Mouse (Mus musculus) MEL (cell line): ENCODE measurements around the gene Tnfsf12. TPM values are rescaled to one million over a fixed set of nuclear protein-coding genes. Genes with fewer than 3 reads are reported as not detected.

Experiments used
- DNase-seq: peaks from one replicate; pipeline ENCODE4 v3.0.0; 2011; ENCODE audit warnings: low read depth, low spot score
- H3K27ac ChIP-seq: 2 replicates; pipeline ENCODE4 v1.5.1; 2012; ENCODE audit warnings: low read depth, mild to moderate bottlenecking, control low read depth, low read length, moderate library complexity; ENCODE audit not compliant: control insufficient read depth
- H3K27me3 ChIP-seq, 2 experiments: fragments of 150-350 bp in 1 of 2; sonication (generic) in 1 of 2; 2 replicates each; pipeline ENCODE4 v1.6.1; 2012; ENCODE audit warnings: low read length in 2 of 2, mild to moderate bottlenecking in 2 of 2, improper control_type of control experiment in 1 of 2, moderate library complexity in 1 of 2; ENCODE audit not compliant: insufficient read depth in 2 of 2, control insufficient read depth in 1 of 2
- H3K36me3 ChIP-seq, 2 experiments: 2 replicates each; pipeline ENCODE4 v1.6.1; 2012 to 2014; ENCODE audit warnings: low read length in 2 of 2, improper control_type of control experiment in 1 of 2, inconsistent platforms in 1 of 2, mild to moderate bottlenecking in 1 of 2; ENCODE audit not compliant: insufficient read depth in 2 of 2, control insufficient read depth in 1 of 2
- H3K4me1 ChIP-seq, 2 experiments: fragments of 150-350 bp in 1 of 2; sonication (generic) in 1 of 2; 2 replicates each; pipeline ENCODE4 v1.6.1; 2012; ENCODE audit warnings: low read length in 2 of 2, improper control_type of control experiment in 1 of 2, mild to moderate bottlenecking in 1 of 2; ENCODE audit not compliant: insufficient read depth in 2 of 2, control insufficient read depth in 1 of 2
- H3K4me3 ChIP-seq, 2 experiments: fragments of 150-350 bp in 1 of 2; sonication (generic) in 1 of 2; 2 replicates each; pipeline ENCODE4 v1.5.1; 2012; ENCODE audit warnings: low read depth in 2 of 2, low read length in 2 of 2, mild to moderate bottlenecking in 2 of 2, moderate library complexity in 2 of 2, control low read depth in 1 of 2, improper control_type of control experiment in 1 of 2; ENCODE audit not compliant: control insufficient read depth in 1 of 2, insufficient read depth in 1 of 2
- H3K79me2 ChIP-seq: 2 replicates; pipeline ENCODE4 v1.6.1; 2012; ENCODE audit warnings: mild to moderate bottlenecking, low read length, moderate library complexity; ENCODE audit not compliant: control insufficient read depth, poor library complexity, insufficient read depth
- H3K9ac ChIP-seq: 2 replicates; pipeline ENCODE4 v1.6.1; 2012; ENCODE audit warnings: low read depth, mild to moderate bottlenecking, control low read depth, low read length, moderate library complexity; ENCODE audit not compliant: control insufficient read depth, poor library complexity, severe bottlenecking
- H3K9me3 ChIP-seq: fragments of 150-350 bp; sonication (generic); replicated peaks from 2 replicates; pipeline ENCODE4 v1.6.1; 2012; ENCODE audit warnings: mild to moderate bottlenecking, low read length, improper control_type of control experiment, moderate library complexity; ENCODE audit not compliant: insufficient read depth
- CHD2 ChIP-seq: IDR thresholded peaks from 2 replicates; pipeline ENCODE4 v1.6.1; 2011; ENCODE audit warnings: low read length, improper control_type of control experiment
- CTCF ChIP-seq, 3 experiments: IDR thresholded peaks in 2 of 3; conservative IDR thresholded peaks in 1 of 3; 2 replicates each; pipeline ENCODE4 v1.5.1; 2011 to 2012; ENCODE audit warnings: low read length in 3 of 3, low read depth in 2 of 3, mild to moderate bottlenecking in 2 of 3, improper control_type of control experiment in 1 of 3, inconsistent platforms in 1 of 3, mixed read lengths in 1 of 3, moderate library complexity in 1 of 3; ENCODE audit not compliant: control insufficient read depth in 1 of 3, insufficient read depth in 1 of 3, poor library complexity in 1 of 3, severe bottlenecking in 1 of 3
- E2F4 ChIP-seq: IDR thresholded peaks from 2 replicates; pipeline ENCODE4 v1.6.1; 2011; ENCODE audit warnings: low read depth, low read length, improper control_type of control experiment, borderline replicate concordance
- ELF1 ChIP-seq: IDR thresholded peaks from 2 replicates; pipeline ENCODE4 v1.6.1; 2014; ENCODE audit warnings: low read depth, mild to moderate bottlenecking, inconsistent platforms, low read length, improper control_type of control experiment, moderate library complexity
- EP300 ChIP-seq, 2 experiments: IDR thresholded peaks; 2 replicates each; pipeline ENCODE4 v1.6.1; 2011; ENCODE audit warnings: improper control_type of control experiment in 2 of 2, low read length in 2 of 2, low read depth in 1 of 2, mild to moderate bottlenecking in 1 of 2
- GATA1 ChIP-seq: IDR thresholded peaks from 2 replicates; pipeline ENCODE4 v1.6.1; 2011; ENCODE audit warnings: low read depth, low read length, improper control_type of control experiment
- KAT2A ChIP-seq: conservative IDR thresholded peaks from 2 replicates; pipeline ENCODE4 v1.6.1; 2012; ENCODE audit warnings: low read depth, low read length, improper control_type of control experiment, inconsistent platforms
- MAFK ChIP-seq: IDR thresholded peaks from 2 replicates; pipeline ENCODE4 v1.6.1; 2011; ENCODE audit warnings: low read depth, mild to moderate bottlenecking, low read length, improper control_type of control experiment, borderline replicate concordance
- MAZ ChIP-seq: IDR thresholded peaks from 2 replicates; pipeline ENCODE4 v1.6.1; 2012; ENCODE audit warnings: low read depth, mild to moderate bottlenecking, inconsistent platforms, low read length, improper control_type of control experiment
- MEF2A ChIP-seq: IDR thresholded peaks from 2 replicates; pipeline ENCODE4 v1.6.1; 2014; ENCODE audit warnings: low read depth, mild to moderate bottlenecking, inconsistent platforms, low read length, improper control_type of control experiment; ENCODE audit not compliant: poor library complexity, insufficient replicate concordance, severe bottlenecking; ENCODE audit errors: extremely low read depth
- MXI1 ChIP-seq: IDR thresholded peaks from 2 replicates; pipeline ENCODE4 v1.6.1; 2011; ENCODE audit warnings: mild to moderate bottlenecking, low read depth, low read length, improper control_type of control experiment
- MYB ChIP-seq: IDR thresholded peaks from 2 replicates; pipeline ENCODE4 v1.6.1; 2011; ENCODE audit warnings: mild to moderate bottlenecking, low read depth, low read length, improper control_type of control experiment
- MYC ChIP-seq: IDR thresholded peaks from 2 replicates; pipeline ENCODE4 v1.6.1; 2011; ENCODE audit warnings: low read depth, mild to moderate bottlenecking, low read length, improper control_type of control experiment, moderate library complexity
- NELFE ChIP-seq: IDR thresholded peaks from 2 replicates; pipeline ENCODE4 v1.6.1; 2011; ENCODE audit warnings: low read depth, low read length, improper control_type of control experiment
- POLR2AphosphoS2 ChIP-seq: IDR thresholded peaks from 2 replicates; pipeline ENCODE4 v1.6.1; 2011; ENCODE audit warnings: low read length, improper control_type of control experiment
- RAD21 ChIP-seq: IDR thresholded peaks from 2 replicates; pipeline ENCODE4 v1.6.1; 2011; ENCODE audit warnings: mild to moderate bottlenecking, low read depth, low read length, improper control_type of control experiment
- RCOR1 ChIP-seq: IDR thresholded peaks from 2 replicates; pipeline ENCODE4 v1.6.1; 2012; ENCODE audit warnings: low read depth, mild to moderate bottlenecking, inconsistent platforms, low read length, improper control_type of control experiment
- SMC3 ChIP-seq: IDR thresholded peaks from 2 replicates; pipeline ENCODE4 v1.6.1; 2011; ENCODE audit warnings: low read depth, low read length, improper control_type of control experiment
- TAL1 ChIP-seq: IDR thresholded peaks from 2 replicates; pipeline ENCODE4 v1.6.1; 2012; ENCODE audit warnings: mild to moderate bottlenecking, inconsistent platforms, low read length, moderate library complexity, mixed read lengths
- TBP ChIP-seq: IDR thresholded peaks from 2 replicates; pipeline ENCODE4 v1.8.0; 2011; ENCODE audit warnings: low read depth, low read length, improper control_type of control experiment
- TCF12 ChIP-seq: IDR thresholded peaks from 2 replicates; pipeline ENCODE4 v1.6.1; 2014; ENCODE audit warnings: low read depth, mild to moderate bottlenecking, inconsistent platforms, low read length, improper control_type of control experiment, moderate library complexity
- UBTF ChIP-seq: IDR thresholded peaks from 2 replicates; pipeline ENCODE4 v1.6.1; 2012; ENCODE audit warnings: low read depth, mild to moderate bottlenecking, inconsistent platforms, low read length, improper control_type of control experiment, moderate library complexity, borderline replicate concordance; ENCODE audit not compliant: insufficient read depth
- USF1 ChIP-seq: IDR thresholded peaks from 2 replicates; pipeline ENCODE4 v1.6.1; 2014; ENCODE audit warnings: low read depth, mild to moderate bottlenecking, inconsistent platforms, low read length, improper control_type of control experiment, moderate library complexity
- USF2 ChIP-seq, 2 experiments: IDR thresholded peaks; 2 replicates each; pipeline ENCODE4 v1.6.1; 2011 to 2012; ENCODE audit warnings: improper control_type of control experiment in 2 of 2, low read length in 2 of 2, borderline replicate concordance in 1 of 2, inconsistent platforms in 1 of 2, low read depth in 1 of 2, mild to moderate bottlenecking in 1 of 2; ENCODE audit not compliant: insufficient read depth in 1 of 2
- ZC3H11A ChIP-seq: IDR thresholded peaks from 2 replicates; pipeline ENCODE4 v1.6.1; 2012; ENCODE audit warnings: low read depth, mild to moderate bottlenecking, inconsistent platforms, low read length, improper control_type of control experiment
- ZKSCAN1 ChIP-seq: IDR thresholded peaks from 2 replicates; pipeline ENCODE4 v1.6.1; 2012; ENCODE audit warnings: low read depth, mild to moderate bottlenecking, inconsistent platforms, low read length, improper control_type of control experiment, moderate library complexity
- ZMIZ1 ChIP-seq: IDR thresholded peaks from 2 replicates; pipeline ENCODE4 v1.6.1; 2012; ENCODE audit warnings: low read depth, mild to moderate bottlenecking, inconsistent platforms, low read length, improper control_type of control experiment, moderate library complexity
- ZNF384 ChIP-seq: IDR thresholded peaks from 2 replicates; pipeline ENCODE4 v1.6.1; 2012; ENCODE audit warnings: low read depth, mild to moderate bottlenecking, inconsistent platforms, low read length, improper control_type of control experiment
- polyA plus RNA-seq, 2 experiments: library from polyadenylated mRNA; stranded (reverse) in 1 of 2; unstranded in 1 of 2; fragments of >175 nt in 1 of 2; fragments of >200 nt in 1 of 2; gene quantifications; 2 replicates each; pipeline versions ENCODE4 v1.2.1 to v1.2.4; 2012; ENCODE audit warnings: low replicate concordance in 2 of 2, low read depth in 1 of 2; ENCODE audit not compliant: insufficient read length in 2 of 2, insufficient read depth in 1 of 2, missing spikeins in 1 of 2
- total RNA-seq: library from RNA; depleted of rRNA; stranded (reverse); fragments of 300-350 nt; gene quantifications from 2 replicates; pipeline ENCODE4 v1.2.3, GENCODE M21; 2012

Tnfsf12 gene
- total and polyA plus RNA-seq, 3 experiments: 0.10 TPM; not detected in 2

DNA sequence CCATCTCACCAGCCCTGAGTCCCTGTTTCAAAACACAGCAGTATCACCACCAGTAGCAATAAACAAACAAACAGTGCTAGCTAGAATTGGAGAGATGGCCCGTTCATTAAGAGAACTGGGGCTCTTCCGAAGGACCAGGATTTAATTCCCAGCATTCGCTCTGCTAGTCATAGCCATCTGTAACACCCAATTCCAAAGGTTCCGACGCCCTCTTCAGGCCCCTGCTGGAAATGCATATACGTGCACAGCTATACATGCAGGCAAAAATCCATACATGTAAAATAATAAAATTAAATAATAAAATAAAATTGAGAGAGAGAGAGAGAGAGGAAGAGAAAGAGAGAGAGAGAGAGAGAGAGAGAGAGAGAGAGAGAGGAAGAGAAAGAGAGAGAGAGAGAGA, 23.8 kb upstream of the Tnfsf12 start:
- Histone ChIP-seq H3K27ac (no peak overlapping the region), H3K27me3 (no peaks in the 10 kb centered on the region), H3K4me1 (peaks cover 0 to 5% of the 10 kb centered on the region in 2 experiments; a peak in 1 of 4 replicates), H3K79me2 (no peaks in the 10 kb centered on the region), H3K9me3 (no peaks in the 10 kb centered on the region), H3K4me3 (no peak overlapping the region), H3K36me3 (peaks cover 0 to 3% of the 10 kb centered on the region in 2 experiments; a peak in 1 of 4 replicates), H3K9ac (no peak overlapping the region)
- TF ChIP-seq ZC3H11A (peak; percentile 28; the same call in 1 of the 2 replicates), POLR2AphosphoS2 (no peak), TBP (0 out of 2 replicates have a peak, but pooled peaks have one; percentile 29), SMC3 (peak; percentile 33; the same call in 1 of the 2 replicates), KAT2A (no peak), RAD21 (peak; percentile 59), MAFK (no peak), CTCF (IDR thresholded peaks at IDR 0.05 in 2 of 3, conservative IDR thresholded peaks at IDR 0.05 in 1 of 3; ENCODE audit: control insufficient read depth in 1 of 3, insufficient read depth in 1 of 3, low read depth in 2 of 3, low read length in 3 of 3, poor library complexity in 1 of 3, severe bottlenecking in 1 of 3) (peak; percentile 48 to 63 (median 62); a peak in 5 of 6 replicates), USF2 (IDR thresholded peaks at IDR 0.05; ENCODE audit: borderline replicate concordance in 1 of 2, insufficient read depth in 1 of 2, low read depth in 1 of 2, low read length in 2 of 2) (no peak), EP300 (IDR thresholded peaks at IDR 0.05; ENCODE audit: low read depth in 1 of 2, low read length in 2 of 2) (no peak), RCOR1 (no peak)
- peak; percentile 61 for DNase-seq

DNA sequence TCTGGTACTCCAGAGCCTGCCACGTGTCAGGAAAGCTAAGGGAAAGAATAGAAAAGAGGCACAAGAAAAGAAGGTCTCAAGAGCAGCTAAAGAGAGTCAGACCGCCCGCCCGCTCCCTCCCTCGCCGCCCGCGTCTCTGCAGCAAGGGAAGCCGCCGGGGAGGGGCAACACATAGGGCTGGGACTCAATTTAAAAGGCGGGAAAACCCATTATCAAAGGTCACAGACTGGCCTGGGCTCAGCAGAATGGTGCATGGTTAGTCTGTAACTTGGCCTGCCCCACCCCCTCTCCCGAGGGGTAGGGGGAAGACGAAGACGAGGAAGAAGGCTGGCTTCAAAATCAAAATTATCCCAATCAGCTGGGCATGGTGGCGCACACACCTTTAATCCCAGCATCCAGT, 23.0 kb upstream of the Tnfsf12 start:
- H3K4me1 ChIP-seq: peaks cover 0 to 5% of the 10 kb centered on the region in 2 experiments; a peak in 1 of 4 replicates
- no peak overlapping the region for H3K4me3 ChIP-seq
- no peaks in the 10 kb centered on the region for H3K27me3 ChIP-seq
- H3K79me2 ChIP-seq: no peaks in the 10 kb centered on the region
- H3K36me3 ChIP-seq: peaks cover 0 to 3% of the 10 kb centered on the region in 2 experiments; a peak in 1 of 4 replicates
- H3K9me3 ChIP-seq: no peaks in the 10 kb centered on the region
- no peak overlapping the region for H3K27ac ChIP-seq
- DNase-seq: no peak
- TF ChIP-seq CHD2: no peak
- TF ChIP-seq ZMIZ1: no peak
- no peak for TF ChIP-seq UBTF
- no peak for TF ChIP-seq RAD21
- no peak for TF ChIP-seq ZNF384
- no peak for TF ChIP-seq GATA1
- no peak for TF ChIP-seq NELFE
- no peak for TF ChIP-seq MYC
- TF ChIP-seq E2F4: no peak
- no peak for TF ChIP-seq ELF1
- no peak for TF ChIP-seq MXI1
- no peak for TF ChIP-seq ZKSCAN1
- TF ChIP-seq TCF12: no peak
- TF ChIP-seq MYB: no peak
- no peak for TF ChIP-seq USF1
- no peak for TF ChIP-seq ZC3H11A
- no peak for TF ChIP-seq TBP
- TF ChIP-seq TAL1: no peak
- TF ChIP-seq MAZ: no peak
- TF ChIP-seq MEF2A: no peak
- H3K9ac ChIP-seq: no peak overlapping the region
